Mouse (Mus musculus) embryonic fibroblast, embryonic 13.5 days (primary cell): ENCODE measurements at regions not wholly inside any gene's neighbourhood (a gene's known extent, or its start where the extent isn't known, plus 50 kb on each side); places are given as distances from the start of the nearest gene placed in this dataset.

ENCODE experiments used
- CTCF ChIP-seq: IDR thresholded peaks from 2 replicates; pipeline ENCODE4 v1.5.1; 2011; ENCODE audit warnings: mild to moderate bottlenecking, control low read depth, low read length, moderate library complexity, borderline replicate concordance; ENCODE audit not compliant: insufficient read depth
- POLR2A ChIP-seq: IDR thresholded peaks from 2 replicates; pipeline ENCODE4 v1.6.1; 2011; ENCODE audit warnings: low read depth, mild to moderate bottlenecking, control low read depth, low read length, moderate library complexity

GRCm38 (mm10) chr14:76872510-76872909 lies 164.1 kb upstream of the Ccdc122 start:
- TF ChIP-seq CTCF (no peak), POLR2A (no peak)
